Mouse (Mus musculus) ES-Bruce4 (cell line): Measurements from ENCODE around the gene Mst1. TPM values are rescaled to one million over a fixed set of nuclear protein-coding genes. Genes with fewer than 3 reads are reported as not detected.

Experiments
- H3K27ac ChIP-seq: 2 replicates; pipeline ENCODE4 v1.5.1; 2012; ENCODE audit warnings: low read length, inconsistent platforms; ENCODE audit not compliant: insufficient read depth
- H3K27me3 ChIP-seq: 2 replicates; pipeline ENCODE4 v1.6.1; 2012; ENCODE audit warnings: mild to moderate bottlenecking, low read length, inconsistent platforms; ENCODE audit not compliant: control insufficient read depth, poor library complexity, insufficient read depth, severe bottlenecking
- H3K36me3 ChIP-seq: 2 replicates; pipeline ENCODE4 v1.6.1; 2012; ENCODE audit warnings: inconsistent platforms, mild to moderate bottlenecking, low read length, moderate library complexity; ENCODE audit not compliant: control insufficient read depth, poor library complexity, insufficient read depth, severe bottlenecking
- H3K4me1 ChIP-seq: one replicate; pipeline ENCODE4 v1.8.1; 2011; ENCODE audit warnings: low read length; ENCODE audit not compliant: control insufficient read depth, insufficient read depth
- H3K4me3 ChIP-seq: 2 replicates; pipeline ENCODE4 v1.5.1; 2011; ENCODE audit warnings: low read depth, mild to moderate bottlenecking, low read length
- H3K9ac ChIP-seq: 2 replicates; pipeline ENCODE4 v1.6.1; 2012; ENCODE audit warnings: low read depth, mild to moderate bottlenecking, inconsistent platforms; ENCODE audit not compliant: poor library complexity, severe bottlenecking
- H3K9me3 ChIP-seq: replicated peaks from 2 replicates; pipeline ENCODE4 v1.6.1; 2012; ENCODE audit warnings: mild to moderate bottlenecking, low read length, inconsistent platforms; ENCODE audit not compliant: control insufficient read depth, poor library complexity, insufficient read depth, severe bottlenecking
- CTCF ChIP-seq: IDR thresholded peaks from one replicate; pipeline ENCODE4 v1.8.1; 2011; ENCODE audit warnings: low read depth, low read length
- EP300 ChIP-seq: IDR thresholded peaks from 2 replicates; pipeline ENCODE4 v1.6.1; 2011; ENCODE audit warnings: low read depth, low read length; ENCODE audit not compliant: insufficient read depth
- POLR2A ChIP-seq: IDR thresholded peaks from one replicate; pipeline ENCODE4 v1.8.1; 2011; ENCODE audit warnings: low read length; ENCODE audit not compliant: insufficient read depth
- polyA plus RNA-seq: library from polyadenylated mRNA; stranded (reverse); fragments of >200 nt; gene quantifications from 2 replicates; pipeline ENCODE4 v1.2.4, GENCODE M21; 2011; ENCODE audit warnings: low read depth; ENCODE audit not compliant: missing spikeins, insufficient read depth, insufficient read length

The Mst1 gene
- polyA plus RNA-seq, 1 experiment: 1.2 TPM

DNA sequence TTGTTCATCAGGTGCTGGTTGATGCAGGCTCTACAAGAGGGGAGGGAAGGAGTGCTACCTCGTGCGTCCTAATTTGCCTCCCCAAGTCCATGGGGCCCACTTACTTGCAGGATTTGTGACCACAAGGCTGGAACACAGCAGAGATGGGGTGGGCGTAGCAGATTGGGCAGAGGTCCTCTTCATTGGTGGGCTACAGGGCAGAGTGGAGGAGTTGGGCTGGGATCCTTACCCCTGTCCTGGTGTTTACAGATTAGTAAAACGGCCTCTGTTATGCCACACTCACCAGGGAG, 28.4 kb upstream of the Mst1 start:
- Histone ChIP-seq H3K9me3 (no peaks in the 10 kb centered on the region), H3K4me3 (no peak overlapping the region), H3K27me3 (no peaks in the 10 kb centered on the region), H3K36me3 (0 out of 2 replicates have a peak, but pooled peaks cover 3% of the 10 kb centered on the region), H3K4me1 (no peaks in the 10 kb centered on the region), H3K9ac (no peak overlapping the region), H3K27ac (no peak overlapping the region)
- TF ChIP-seq POLR2A (no peak), EP300 (no peak), CTCF (no peak)

GRCm38 (mm10) chr9:108052411-108052810, 27.8 kb upstream of the Mst1 start:
- Histone ChIP-seq H3K4me1 (no peaks in the 10 kb centered on the region), H3K36me3 (0 out of 2 replicates have a peak, but pooled peaks cover 3% of the 10 kb centered on the region), H3K9me3 (no peaks in the 10 kb centered on the region), H3K4me3 (no peak overlapping the region), H3K27ac (no peak overlapping the region), H3K9ac (no peak overlapping the region), H3K27me3 (no peaks in the 10 kb centered on the region)
- no peak for TF ChIP-seq EP300
- no peak for TF ChIP-seq CTCF
- TF ChIP-seq POLR2A: no peak

DNA sequence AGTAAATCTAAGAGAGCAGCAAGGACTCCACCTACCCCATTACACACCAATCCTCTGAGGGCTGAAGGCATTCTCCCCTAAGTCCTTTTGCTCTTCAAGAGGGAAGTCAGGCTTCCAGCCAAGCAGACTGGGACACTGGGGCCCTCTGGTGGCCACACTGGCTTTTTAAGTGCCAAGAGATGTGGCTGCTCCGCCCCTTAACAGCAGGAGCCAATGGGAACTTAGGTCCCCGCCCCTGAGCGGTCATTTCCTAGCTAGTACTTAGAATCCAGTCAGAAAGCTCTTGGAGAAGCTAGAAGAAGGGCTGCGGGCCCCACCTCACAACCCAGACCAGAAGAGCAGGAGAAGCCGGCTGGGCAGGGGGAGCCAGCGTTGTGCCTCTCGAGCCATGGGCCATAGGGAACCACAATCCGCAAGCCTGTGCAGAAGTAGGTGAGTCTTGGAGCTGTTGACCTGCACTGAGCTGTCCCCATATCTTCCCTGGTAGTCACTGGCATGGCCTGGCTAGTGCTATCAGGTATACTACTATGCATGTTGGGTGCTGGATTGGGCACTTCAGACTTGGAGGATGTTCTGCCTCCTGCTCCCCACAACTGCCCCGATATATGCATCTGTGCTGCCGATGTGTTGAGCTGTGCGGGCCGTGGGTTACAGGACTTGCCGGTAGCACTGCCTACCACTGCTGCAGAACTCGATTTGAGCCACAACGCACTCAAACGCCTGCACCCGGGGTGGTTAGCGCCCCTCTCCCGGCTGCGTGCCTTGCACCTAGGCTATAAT, 27.2 kb upstream of the Mst1 start, which contains the start of gene Amigo3:
Gene Amigo3 (plus strand): TSS at position 275 of the 780 bp plus-strand sequence.
- Histone ChIP-seq H3K4me3 (peak within 1 kb of the TSS; percentile 27), H3K27me3 (no peaks in the 10 kb centered on the region), H3K27ac (no peak within 1 kb of the TSS), H3K4me1 (no peaks in the 10 kb centered on the region), H3K36me3 (0 out of 2 replicates have a peak, but pooled peaks cover 3% of the 10 kb centered on the region), H3K9me3 (no peaks in the 10 kb centered on the region), H3K9ac (no peak within 1 kb of the TSS)
- TF ChIP-seq EP300 (no peak), CTCF (peak; percentile 80), POLR2A (peak; percentile 27)

DNA sequence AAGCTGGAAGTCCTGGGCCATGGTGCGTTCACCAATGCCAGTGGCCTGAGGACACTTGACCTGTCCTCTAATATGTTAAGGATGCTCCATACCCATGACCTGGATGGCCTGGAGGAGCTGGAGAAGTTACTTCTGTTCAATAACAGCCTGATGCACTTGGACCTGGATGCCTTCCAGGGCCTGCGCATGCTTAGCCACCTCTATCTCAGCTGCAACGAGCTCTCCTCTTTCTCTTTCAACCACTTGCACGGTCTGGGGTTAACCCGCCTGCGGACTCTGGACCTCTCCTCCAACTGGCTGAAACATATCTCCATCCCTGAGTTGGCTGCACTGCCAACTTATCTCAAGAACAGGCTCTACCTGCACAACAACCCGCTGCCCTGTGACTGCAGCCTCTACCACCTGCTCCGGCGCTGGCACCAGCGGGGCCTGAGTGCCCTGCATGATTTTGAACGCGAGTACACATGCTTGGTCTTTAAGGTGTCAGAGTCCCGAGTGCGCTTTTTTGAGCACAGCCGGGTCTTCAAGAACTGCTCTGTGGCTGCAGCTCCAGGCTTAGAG, 26.5 kb upstream of the Mst1 start:
- 0 out of 2 replicates have a peak, but pooled peaks cover 3% of the 10 kb centered on the region for H3K36me3 ChIP-seq
- H3K27me3 ChIP-seq: no peaks in the 10 kb centered on the region
- no peak for TF ChIP-seq CTCF
- no peak for TF ChIP-seq POLR2A
- no peak for TF ChIP-seq EP300
- no peaks in the 10 kb centered on the region for H3K4me1 ChIP-seq
- H3K27ac ChIP-seq: no peak overlapping the region
- H3K4me3 ChIP-seq: peak overlapping the region; percentile 15
- no peaks in the 10 kb centered on the region for H3K9me3 ChIP-seq
- H3K9ac ChIP-seq: 0 out of 2 replicates have a peak overlapping the region, but pooled peaks have one; percentile 6

GRCm38 (mm10) chr9:108054331-108055040, 25.8 kb upstream of the Mst1 start:
- Histone ChIP-seq H3K27me3 (no peaks in the 10 kb centered on the region), H3K27ac (no peak overlapping the region), H3K36me3 (0 out of 2 replicates have a peak, but pooled peaks cover 3% of the 10 kb centered on the region), H3K4me3 (peak overlapping the region; percentile 15), H3K9ac (0 out of 2 replicates have a peak overlapping the region, but pooled peaks have one; percentile 6), H3K4me1 (no peaks in the 10 kb centered on the region), H3K9me3 (no peaks in the 10 kb centered on the region)
- no peak for TF ChIP-seq EP300
- no peak for TF ChIP-seq CTCF
- TF ChIP-seq POLR2A: no peak

DNA sequence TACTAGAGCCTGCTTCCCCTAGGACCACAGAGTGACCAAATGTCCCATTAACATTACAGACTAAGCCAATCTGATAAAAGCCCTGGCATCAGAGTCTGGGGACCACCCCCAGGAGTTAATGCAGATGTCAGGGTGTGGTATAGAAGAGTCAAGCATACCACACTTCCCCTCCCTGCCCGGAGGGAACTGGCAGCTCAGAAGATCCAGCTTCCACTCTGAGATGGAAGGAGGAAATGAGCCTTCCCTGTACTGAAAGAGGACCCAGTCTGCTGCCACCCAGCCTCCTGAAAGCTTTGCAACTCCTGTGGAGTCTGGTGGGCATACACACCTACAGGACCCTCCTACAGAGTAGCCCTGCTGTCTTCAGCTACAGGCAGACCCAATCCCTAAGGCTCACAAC, 25.2 kb upstream of the Mst1 start:
- TF ChIP-seq EP300 (no peak), POLR2A (no peak), CTCF (no peak)
- no peak overlapping the region for H3K9ac ChIP-seq
- no peak overlapping the region for H3K4me3 ChIP-seq
- H3K9me3 ChIP-seq: no peaks in the 10 kb centered on the region
- H3K27me3 ChIP-seq: no peaks in the 10 kb centered on the region
- H3K36me3 ChIP-seq: 0 out of 2 replicates have a peak, but pooled peaks cover 3% of the 10 kb centered on the region
- no peak overlapping the region for H3K27ac ChIP-seq
- H3K4me1 ChIP-seq: no peaks in the 10 kb centered on the region
